Mouse (Mus musculus) ES-E14 (cell line): Measurements from ENCODE around the gene Spc25.

ENCODE experiments used
- CHD2 ChIP-seq: IDR thresholded peaks from 2 replicates; pipeline ENCODE4 v1.6.1; 2014; ENCODE audit warnings: mild to moderate bottlenecking, low read depth, low read length, inconsistent platforms
- HCFC1 ChIP-seq: IDR thresholded peaks from 2 replicates; pipeline ENCODE4 v1.6.1; 2012; ENCODE audit warnings: low read length, inconsistent platforms, borderline replicate concordance; ENCODE audit not compliant: insufficient read depth
- MAFK ChIP-seq: IDR thresholded peaks from 2 replicates; pipeline ENCODE4 v1.6.1; 2014; ENCODE audit warnings: mild to moderate bottlenecking, low read depth, low read length, inconsistent platforms; ENCODE audit not compliant: insufficient read depth
- ZC3H11A ChIP-seq: IDR thresholded peaks from 2 replicates; pipeline ENCODE4 v1.6.1; 2012; ENCODE audit warnings: low read depth, mild to moderate bottlenecking, inconsistent platforms, low read length, borderline replicate concordance
- ZNF384 ChIP-seq: IDR thresholded peaks from 2 replicates; pipeline ENCODE4 v1.6.1; 2012; ENCODE audit warnings: low read depth, low read length, inconsistent platforms

DNA sequence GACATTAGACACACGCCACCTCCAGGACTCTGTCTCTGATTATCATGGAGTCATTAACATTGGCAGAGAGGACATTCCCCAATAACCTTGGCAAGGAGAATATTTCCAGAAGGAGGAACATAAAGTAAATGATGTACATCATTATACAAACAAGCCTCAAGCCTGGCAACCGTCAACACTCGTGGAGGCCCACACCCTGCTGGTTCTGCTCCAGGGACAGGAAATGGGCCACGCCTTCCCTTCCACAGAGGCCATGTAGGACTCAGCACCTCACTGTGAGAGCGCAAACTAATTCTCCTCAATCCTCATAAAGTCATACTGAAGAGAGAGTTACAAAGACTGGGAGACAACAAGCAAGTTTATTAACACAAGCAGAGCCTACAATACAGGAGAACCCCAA is 12.4 kb downstream of the Spc25 start:
- TF ChIP-seq HCFC1, result no peak
- no peak for TF ChIP-seq CHD2
- no peak for TF ChIP-seq ZC3H11A
- no peak for TF ChIP-seq ZNF384
- TF ChIP-seq MAFK, result no peak
